Mouse (Mus musculus) ES-Bruce4 (cell line): ENCODE measurements around the gene Cryba2.

Experiments used
- CTCF ChIP-seq: IDR thresholded peaks from one replicate; pipeline ENCODE4 v1.8.1; 2011; ENCODE audit warnings: low read depth, low read length
- POLR2A ChIP-seq: IDR thresholded peaks from one replicate; pipeline ENCODE4 v1.8.1; 2011; ENCODE audit warnings: low read length; ENCODE audit not compliant: insufficient read depth

- no peak for TF ChIP-seq CTCF
- TF ChIP-seq POLR2A, result no peak
Measured at GRCm38 (mm10) chr1:74856791-74857190, 36.2 kb downstream of the Cryba2 start.
